Mouse (Mus musculus) thymus, adult 18-20 months (tissue): ENCODE measurements around the gene Txnrd2.
A peak's percentile ranks its signal among the peaks of the same experiment; 100 is the strongest.

Experiments used
- DNase-seq, 2 experiments: peaks; one replicate each; pipeline ENCODE4 v3.0.0; 2022; ENCODE audit warnings: mixed read lengths in 2 of 2

The Txnrd2 gene

GRCm38 (mm10) chr16:18418756-18419602 is 7.2 kb upstream of the Txnrd2 start:
- no peak for DNase-seq

DNA sequence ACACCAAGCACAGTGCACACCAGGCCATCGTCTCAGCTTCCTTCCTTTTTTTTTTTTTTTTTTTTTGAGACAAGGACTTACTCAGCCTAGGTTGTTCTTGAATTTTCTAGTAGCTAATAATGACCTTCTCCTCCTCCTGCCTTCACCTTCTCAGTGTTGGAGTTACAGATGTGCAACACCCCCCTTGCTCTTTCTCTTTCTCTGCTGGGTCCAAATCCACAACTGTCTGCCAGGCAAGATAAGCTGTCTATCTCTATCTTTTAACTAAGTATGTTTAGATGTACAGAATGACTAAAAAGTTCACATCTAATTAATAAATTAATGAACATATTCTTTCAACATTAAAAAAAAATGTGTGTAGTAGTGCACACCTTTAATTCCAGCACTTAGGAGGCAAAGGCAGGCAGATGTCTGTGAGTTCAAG is 6.6 kb upstream of the Txnrd2 start:
- DNase-seq = no peak

DNA sequence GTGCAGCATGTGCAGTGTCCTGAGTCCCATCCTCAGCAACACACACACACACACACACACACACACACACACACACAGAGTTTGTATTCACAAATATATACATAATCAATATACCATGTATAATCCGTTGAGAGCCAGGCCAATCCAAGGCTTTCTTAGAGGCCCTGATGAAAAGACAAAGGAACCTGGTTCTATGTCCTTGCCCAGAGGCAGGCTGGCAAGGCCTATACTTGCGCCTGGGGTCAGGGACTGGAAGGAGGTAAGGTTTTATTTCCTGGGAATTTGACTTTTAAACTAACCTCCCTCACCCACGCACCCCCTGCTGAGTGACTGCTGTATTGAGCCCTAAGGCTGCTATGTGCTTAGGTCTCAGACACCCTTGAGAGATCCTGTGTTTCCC is 5.6 kb upstream of the Txnrd2 start:
- DNase-seq = no peak

DNA sequence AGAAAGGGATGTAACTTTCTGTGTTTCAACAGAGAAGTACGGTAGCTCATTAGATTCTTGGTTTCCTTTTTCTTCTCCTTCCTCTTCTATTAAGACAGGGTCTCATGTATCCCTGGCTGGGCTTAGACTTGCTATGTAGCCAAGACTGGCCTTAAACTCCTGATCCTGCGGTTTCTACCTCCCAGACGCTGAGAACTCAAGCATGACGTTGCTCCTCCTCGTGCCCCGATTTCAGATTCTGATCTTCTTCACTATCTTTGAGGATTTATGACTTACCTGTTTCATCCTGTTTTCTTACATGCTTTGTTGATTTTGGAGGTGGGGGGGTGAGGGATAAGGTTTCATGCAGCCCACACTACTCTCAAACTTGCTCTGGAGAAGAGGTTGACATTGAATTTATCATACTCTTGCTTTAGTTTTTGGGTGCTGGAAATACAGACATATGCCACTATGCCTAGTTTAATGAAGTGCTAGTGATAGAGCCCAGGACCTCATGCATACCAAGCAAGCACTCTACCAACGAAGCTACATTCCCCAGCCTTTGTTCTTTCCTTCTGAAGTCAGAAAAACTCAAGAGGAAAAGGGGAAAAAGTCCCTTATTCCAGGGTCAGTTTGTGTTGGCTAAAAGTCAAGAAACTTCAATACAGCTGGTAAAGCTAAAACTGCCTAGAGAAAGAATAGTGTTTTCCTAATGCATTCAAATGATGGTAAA is 2.8 kb upstream of the Txnrd2 start:
- DNase-seq = no peak

DNA sequence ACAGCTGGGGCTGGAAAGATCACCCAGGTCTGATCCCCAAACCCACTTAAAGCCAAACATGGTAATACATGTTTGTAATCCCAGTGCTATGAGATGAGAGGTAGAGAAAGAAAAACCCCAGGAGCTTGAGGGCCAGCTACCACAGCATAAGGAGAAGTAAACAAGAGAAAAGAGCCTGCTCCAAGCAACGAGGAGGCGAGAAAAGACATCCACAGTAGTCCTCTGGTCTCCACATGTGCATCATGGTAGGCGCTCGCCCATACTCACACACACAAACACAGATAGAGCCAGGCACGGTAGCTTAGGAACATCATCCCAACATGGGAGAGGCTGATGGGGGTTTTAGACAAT is 2.3 kb upstream of the Txnrd2 start:
- no peak for DNase-seq

DNA sequence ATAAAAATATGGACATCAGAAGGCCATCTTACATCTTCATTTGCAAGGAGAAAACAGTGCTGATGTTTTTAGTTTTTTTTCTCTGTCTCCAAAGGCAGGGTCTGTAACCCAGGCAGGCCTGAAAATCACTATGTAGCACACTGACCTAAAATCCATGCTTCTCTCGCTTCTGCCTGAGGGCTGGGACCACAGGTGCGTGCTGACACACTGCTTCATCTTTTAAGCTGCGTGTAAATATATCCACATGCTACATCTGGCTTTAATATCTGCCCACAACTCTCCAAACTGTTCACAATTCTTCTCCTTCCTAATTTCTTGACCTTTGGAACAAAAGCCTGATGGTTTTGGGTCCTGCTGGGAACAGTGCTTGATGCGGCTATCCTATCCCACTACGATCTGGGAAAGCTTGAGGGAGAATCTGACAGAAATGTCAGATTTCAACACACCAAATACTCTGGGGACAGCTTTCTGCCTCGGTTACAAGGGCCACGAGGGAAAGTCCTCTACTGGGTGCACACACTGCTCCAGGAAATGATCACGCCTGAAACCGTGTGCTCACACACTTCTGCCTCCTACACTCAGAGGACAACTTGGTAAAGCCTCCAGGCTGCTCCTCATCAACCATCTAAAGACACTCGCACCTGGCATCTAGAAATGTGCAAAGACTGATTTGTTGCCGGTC is 1.7 kb upstream of the Txnrd2 start:
- no peak for DNase-seq

GRCm38 (mm10) chr16:18425475-18426214 is 539 bp upstream of the Txnrd2 start:
- DNase-seq = no peak

GRCm38 (mm10) chr16:18426802-18427280 is 657 bp downstream of the Txnrd2 start, which contains the start of gene Comt:
TSS of gene Comt (minus strand) at chr16:18426852.
- no peak for DNase-seq

DNA sequence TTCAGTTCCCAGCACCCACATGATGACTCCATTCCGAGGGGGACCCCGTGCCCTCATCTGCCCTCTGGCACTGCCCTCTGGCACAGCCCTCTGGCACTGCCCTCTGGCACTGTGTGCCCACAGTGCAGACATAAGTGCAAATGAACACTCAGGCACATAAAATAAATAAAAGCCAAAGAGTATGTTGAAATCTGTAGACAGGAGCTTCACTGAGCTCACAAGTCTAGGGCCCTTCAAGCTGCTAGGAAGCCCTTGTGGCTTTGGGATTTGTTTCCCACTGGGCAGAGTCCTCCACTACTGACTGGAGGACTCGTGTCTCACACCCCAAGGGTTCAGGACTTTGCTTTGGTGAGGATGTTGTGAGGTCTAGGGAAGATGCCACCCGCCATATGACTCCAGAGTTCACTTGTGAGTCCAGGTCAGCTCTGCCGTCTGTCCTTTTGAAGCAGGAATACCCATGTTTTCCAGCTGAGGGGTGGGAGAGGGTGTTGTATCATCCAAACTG is 1.9 kb downstream of the Txnrd2 start:
- DNase-seq = no peak

DNA sequence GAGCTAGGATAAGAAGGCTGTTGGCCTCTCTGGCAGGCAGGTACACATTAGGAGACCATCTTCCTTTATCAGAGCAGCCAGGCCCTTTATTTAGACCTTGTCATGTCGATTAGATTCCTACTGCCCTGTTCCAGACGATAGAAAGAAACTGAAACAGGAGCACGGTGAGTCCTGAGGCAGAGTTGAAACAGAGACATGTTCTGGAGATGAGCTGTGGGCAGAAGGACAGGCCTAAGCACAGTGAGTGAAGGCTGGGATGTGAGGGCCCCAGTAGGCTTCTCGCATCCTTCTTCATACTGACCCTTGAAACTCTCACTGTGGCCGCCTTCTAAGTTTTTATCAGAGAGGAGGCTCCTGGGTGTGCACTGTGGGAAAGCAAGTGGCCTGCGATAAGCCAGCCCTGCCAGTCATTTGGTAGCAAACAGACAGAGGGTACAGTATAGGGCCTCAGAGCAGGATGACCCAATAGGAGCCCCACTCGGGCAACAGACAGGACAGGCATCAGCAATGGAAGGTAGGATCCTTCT is 2.4 kb downstream of the Txnrd2 start:
- DNase-seq = no peak

DNA sequence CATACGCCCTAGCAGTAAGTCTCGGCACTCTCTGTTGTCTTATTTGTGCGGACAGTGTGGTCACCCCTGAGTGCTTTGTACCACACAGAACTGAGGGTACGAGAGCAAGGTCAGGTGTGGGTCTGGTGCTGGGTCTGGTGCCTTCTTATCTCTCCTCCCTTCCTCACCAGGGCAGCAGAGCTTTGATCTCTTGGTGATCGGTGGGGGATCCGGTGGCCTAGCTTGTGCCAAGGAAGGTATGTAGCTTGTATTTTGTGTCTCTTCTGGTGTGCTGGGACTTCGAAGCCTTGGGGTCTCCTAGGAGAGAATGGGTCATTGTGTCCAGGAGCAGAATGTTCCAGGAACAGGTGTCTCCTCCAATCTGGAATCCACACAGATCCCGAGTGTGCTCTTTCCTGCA is 3.5 kb downstream of the Txnrd2 start:
- no peak for DNase-seq

- no peak for DNase-seq
Observed at GRCm38 (mm10) chr16:18430641-18431212, 4.5 kb downstream of the Txnrd2 start.

DNA sequence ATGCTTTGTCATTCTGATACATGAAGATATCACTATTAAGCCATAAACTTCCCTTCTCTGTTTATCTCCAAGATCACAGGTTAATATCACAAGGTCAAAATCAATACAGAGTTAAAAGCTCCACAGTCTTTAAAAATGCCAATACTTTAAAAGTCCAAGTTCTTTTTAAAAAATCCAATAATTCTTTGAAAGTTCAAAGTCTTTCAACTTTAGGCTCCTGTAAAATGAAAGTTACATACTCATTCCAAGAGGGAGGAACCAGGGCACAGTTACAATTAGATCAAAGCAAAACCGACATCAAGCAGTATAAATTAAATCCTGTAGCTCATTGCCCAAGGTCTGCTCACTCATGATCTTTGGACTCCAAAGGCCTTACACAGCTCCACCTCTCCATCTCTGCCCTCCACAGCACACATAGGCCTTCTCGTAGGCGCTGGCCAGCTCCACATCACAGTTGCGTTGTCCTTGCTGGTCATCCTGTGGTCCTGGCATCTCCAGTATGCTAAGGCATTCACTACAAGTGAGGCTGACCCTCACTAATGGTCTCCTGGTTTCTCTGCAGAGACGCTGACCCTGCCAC is 7.2 kb downstream of the Txnrd2 start:
- DNase-seq = no peak

DNA sequence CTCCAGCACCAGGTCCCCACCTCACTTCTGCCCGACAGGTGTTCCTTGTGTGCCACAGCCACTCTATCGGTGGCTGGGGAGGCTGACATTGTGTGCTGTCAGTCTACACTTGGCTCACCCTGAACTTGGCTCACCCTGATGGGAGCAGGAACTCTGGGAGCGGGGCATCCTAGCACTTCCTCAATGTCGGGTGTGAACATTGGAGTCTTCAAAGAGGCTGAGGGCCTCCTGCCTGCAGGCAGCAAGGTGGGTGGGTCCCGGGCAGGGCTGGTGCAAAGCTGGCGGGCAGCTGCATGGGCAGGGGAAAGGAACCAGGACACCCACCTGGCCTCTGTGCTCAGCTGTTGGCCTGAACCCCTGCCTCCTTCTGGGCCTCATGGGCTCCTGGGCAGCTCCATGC is 9.9 kb downstream of the Txnrd2 start:
- DNase-seq = no peak

DNA sequence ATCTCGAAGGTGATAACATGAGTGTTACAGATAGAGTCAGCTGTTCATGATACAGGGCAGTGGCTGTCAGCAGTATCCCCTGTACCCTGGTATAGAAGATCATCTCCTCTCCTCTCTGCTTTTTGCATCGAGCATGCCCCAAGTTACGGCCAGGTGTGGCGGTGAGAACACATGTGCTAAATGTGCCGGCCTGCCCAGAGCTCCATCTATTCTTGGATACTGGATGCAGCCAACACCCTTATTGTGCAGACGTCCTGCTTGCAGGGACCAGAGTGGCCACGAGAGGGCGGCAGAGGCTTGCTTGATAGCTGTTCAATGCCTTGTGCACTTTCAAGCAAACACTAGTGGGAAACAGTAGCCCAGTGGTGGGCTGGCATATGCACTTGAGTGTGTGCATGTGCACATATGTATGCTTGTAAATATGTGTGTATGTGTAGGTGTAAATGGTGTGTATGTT is 17.2 kb downstream of the Txnrd2 start:
- DNase-seq = peak; percentile 84

- no peak for DNase-seq
Observed at GRCm38 (mm10) chr16:18447243-18447642, 21.1 kb downstream of the Txnrd2 start.

DNA sequence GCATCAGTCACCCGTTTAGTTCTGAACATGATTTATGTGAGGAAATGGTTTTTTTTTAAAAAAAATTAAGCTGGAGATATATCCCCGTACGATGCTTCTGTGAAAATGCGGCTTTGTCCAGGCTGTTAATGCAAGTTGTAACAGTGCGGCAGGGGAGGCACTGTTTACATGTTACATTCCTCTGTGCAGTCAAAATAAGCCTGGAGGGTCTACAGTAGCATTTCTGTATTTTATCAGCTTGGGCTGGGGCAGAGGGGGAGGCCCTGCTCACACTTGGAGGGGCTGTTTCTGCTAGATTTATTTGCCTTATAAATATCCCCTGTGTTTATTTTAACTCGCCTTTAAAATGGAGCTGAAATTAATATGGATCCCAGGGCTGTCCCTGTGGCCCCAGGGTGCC is 21.9 kb downstream of the Txnrd2 start:
- DNase-seq = no peak

GRCm38 (mm10) chr16:18449005-18449404 is 22.8 kb downstream of the Txnrd2 start:
- no peak for DNase-seq

- no peak for DNase-seq
Observed at GRCm38 (mm10) chr16:18451486-18452181, 25.4 kb downstream of the Txnrd2 start.

DNA sequence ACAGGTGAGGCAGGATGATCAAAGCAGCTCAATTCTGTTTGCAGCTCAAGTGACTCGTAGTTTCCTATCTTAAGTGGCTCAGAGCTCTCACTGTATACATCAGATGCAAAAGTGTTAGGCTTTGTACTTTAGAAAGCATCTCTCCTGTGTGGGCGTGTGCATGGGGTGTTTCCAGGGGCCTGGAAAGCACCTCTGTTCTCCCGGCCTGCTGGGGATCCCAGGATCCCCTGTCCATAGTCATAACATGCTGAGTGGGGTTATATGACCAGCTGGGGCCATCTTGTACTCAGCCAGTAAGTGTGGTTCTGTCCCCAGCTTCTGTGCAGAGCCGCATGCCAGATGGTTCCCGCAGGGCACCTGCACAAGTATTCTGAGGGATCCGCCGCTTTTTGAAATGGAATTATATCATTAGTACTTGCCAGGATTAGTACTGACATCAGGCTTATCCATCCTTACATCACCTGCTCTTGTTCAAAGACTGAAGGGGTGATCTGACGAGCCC is 26.2 kb downstream of the Txnrd2 start:
- no peak for DNase-seq

DNA sequence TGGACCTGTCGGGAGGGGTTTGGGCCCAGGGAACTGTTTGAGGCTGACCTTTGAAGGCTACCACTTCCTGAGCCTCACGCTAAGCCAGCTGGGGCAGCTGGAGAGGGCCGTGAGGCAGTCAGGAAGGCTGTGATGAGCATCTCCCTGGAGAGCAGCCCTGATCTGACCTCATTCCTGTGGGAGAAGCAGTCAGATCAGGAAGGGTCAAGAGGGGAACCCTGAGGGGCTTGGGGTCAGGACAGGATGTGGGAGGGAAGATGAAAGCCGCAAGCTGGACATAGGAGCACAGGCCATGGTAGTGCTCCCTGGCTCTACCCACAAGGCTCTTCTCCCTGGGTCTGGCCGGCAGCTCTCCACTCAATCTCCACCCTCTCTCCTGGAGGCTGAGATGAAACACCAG is 27.7 kb downstream of the Txnrd2 start:
- DNase-seq = no peak
